Mouse (Mus musculus) kidney, embryonic 16.5 days (tissue): ENCODE measurements around the gene Fastkd1. TPM values are rescaled to one million over a fixed set of nuclear protein-coding genes. Genes with fewer than 3 reads are reported as not detected.
"Not testable (repeated sequence)": the region's sequence is repeated elsewhere in the genome, so short reads cannot be mapped to it uniquely, and the experiment has no call there.

Experiments used
- ATAC-seq: fragments of 200-750 bp; cut with Nextera tagmentation; 2 replicates; pipeline ENCODE4 v1.8.0; 2017; ENCODE audit warnings: moderate TSS enrichment; ENCODE audit not compliant: low FRiP score, low TSS enrichment
- H3K27ac ChIP-seq: fragments of 300-500 bp; sonication (generic); 2 replicates; pipeline ENCODE4 v1.5.1; 2014; ENCODE audit warnings: low read length
- H3K27me3 ChIP-seq: fragments of 300-500 bp; sonication (generic); 2 replicates; pipeline ENCODE4 v1.6.1; 2014; ENCODE audit warnings: low read length, control low read depth, mixed read lengths; ENCODE audit not compliant: insufficient read depth
- H3K36me3 ChIP-seq: fragments of 300-500 bp; sonication (generic); 2 replicates; pipeline ENCODE4 v1.6.1; 2014; ENCODE audit warnings: low read length, control low read depth, mixed read lengths; ENCODE audit not compliant: insufficient read depth
- H3K4me1 ChIP-seq: fragments of 300-500 bp; sonication (generic); 2 replicates; pipeline ENCODE4 v1.6.1; 2014; ENCODE audit warnings: low read length, control low read depth, mixed read lengths; ENCODE audit not compliant: insufficient read depth
- H3K4me2 ChIP-seq: fragments of 300-500 bp; sonication (generic); replicated peaks from 2 replicates; pipeline ENCODE4 v1.6.1; 2014; ENCODE audit warnings: low read depth, low read length
- H3K4me3 ChIP-seq: fragments of 300-500 bp; sonication (generic); 2 replicates; pipeline ENCODE4 v1.5.1; 2014; ENCODE audit warnings: mild to moderate bottlenecking, low read length
- H3K9ac ChIP-seq: fragments of 300-500 bp; sonication (generic); replicated peaks from 2 replicates; pipeline ENCODE4 v1.6.1; 2014; ENCODE audit warnings: low read length
- H3K9me3 ChIP-seq: fragments of 300-500 bp; sonication (generic); 2 replicates; pipeline ENCODE4 v1.6.1; 2016; ENCODE audit warnings: low read length, control low read depth
- WGBS: fragments of 180-500 bp; shearing (Covaris S2); extraction: QIAGEN DNeasy Blood & Tissue Kit; methylation state at CpG from one replicate; pipeline ENCODE4 v1.1.7; 2014; 5-methylcytosine and 5-hydroxymethylcytosine counted together
- polyA plus RNA-seq: library from polyadenylated mRNA; unstranded; fragments of >200 nt; fragmentation: Nextera tagmentation; extraction: Ambion mirVana; gene quantifications from 2 replicates; pipeline ENCODE4 v1.2.1, GENCODE M21; 2015

The Fastkd1 gene
- polyA plus RNA-seq, 1 experiment from 2014 or later = 12.4 TPM

DNA sequence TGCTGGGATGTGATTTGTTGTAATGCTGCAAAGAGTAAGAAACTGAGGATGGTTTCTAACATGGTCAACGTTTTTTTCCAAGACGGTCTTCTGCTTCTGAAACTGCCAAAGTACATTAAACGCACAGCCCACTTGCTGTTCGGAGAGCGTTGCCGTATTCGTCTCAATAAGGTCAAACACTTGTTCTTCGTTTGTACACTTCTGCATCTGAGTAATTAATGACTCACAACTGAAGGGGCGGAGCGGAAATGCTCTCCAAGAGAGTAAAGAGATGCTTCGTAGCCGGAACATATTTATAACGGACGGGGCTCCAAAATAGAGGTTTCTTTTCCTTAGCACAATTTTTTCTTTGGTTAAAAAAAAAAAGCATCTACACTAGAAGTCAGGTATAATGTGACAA lies 1.1 kb downstream of the Fastkd1 start:
- Histone ChIP-seq H3K36me3 (no peaks in the 10 kb centered on the region), H3K9ac (no peak overlapping the region), H3K9me3 (no peaks in the 10 kb centered on the region), H3K4me2 (peak overlapping the region; percentile 69; the same call in 1 of the 2 replicates), H3K4me1 (no peaks in the 10 kb centered on the region), H3K27ac (no peak overlapping the region), H3K27me3 (no peaks in the 10 kb centered on the region), H3K4me3 (no peak overlapping the region)
- 79% methylated on average over 14 of the region's 14 CpGs for WGBS
- no peak for ATAC-seq

DNA sequence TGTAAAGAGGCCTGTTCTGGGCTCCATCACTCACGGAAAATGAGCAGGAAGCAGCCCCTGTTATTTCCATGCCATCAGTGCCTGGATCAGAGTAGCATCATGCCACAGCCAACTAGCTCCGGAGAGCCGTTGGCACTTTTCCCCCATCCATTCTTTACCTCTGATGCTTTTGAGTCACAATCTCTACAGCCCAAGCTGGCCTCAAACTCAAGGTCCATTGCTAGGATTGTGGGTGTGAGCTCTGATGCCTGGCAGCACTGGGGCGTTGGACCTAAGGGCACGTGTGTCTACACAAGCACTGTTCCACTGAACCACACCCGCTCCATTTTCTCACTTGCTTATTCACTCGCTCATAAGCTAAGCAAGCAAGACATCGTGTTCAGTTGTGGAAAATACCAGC lies 12.9 kb downstream of the Fastkd1 start:
- WGBS = 94% methylated on average over 8 of the region's 8 CpGs
- Histone ChIP-seq H3K9me3 (no peaks in the 10 kb centered on the region), H3K27ac (no peak overlapping the region), H3K4me1 (no peaks in the 10 kb centered on the region), H3K9ac (no peak overlapping the region), H3K36me3 (peaks cover 23% of the 10 kb centered on the region), H3K4me2 (no peak overlapping the region), H3K27me3 (no peaks in the 10 kb centered on the region), H3K4me3 (no peak overlapping the region)
- no peak for ATAC-seq

DNA sequence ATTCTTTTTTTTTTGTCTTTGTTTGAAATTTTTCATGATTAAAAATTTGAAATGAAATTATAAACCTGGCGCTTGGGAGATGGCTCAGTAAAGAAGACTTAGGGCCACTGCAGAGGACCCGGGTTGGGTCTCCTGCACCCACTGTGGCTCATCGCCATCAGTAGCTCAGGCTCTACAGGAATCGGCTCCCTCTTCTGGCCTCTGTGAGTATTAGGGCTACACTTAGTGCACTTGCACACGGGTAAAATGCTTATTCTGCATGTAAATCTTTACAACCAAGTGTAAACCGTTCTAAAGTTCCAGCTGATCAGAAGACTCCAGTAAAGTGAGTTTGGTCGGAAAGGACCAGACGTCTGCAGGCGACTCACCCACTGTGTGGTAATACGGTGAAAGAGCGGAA lies 19.8 kb downstream of the Fastkd1 start:
- Histone ChIP-seq H3K9me3 (no peaks in the 10 kb centered on the region), H3K27me3 (no peaks in the 10 kb centered on the region), H3K9ac (no peak overlapping the region), H3K4me2 (no peak overlapping the region), H3K4me1 (no peaks in the 10 kb centered on the region), H3K36me3 (peaks cover 24% of the 10 kb centered on the region), H3K27ac (no peak overlapping the region), H3K4me3 (no peak overlapping the region)
- 95% methylated on average over 11 of the region's 11 CpGs for whole genome bisulfite sequencing
- ATAC-seq = no peak

DNA sequence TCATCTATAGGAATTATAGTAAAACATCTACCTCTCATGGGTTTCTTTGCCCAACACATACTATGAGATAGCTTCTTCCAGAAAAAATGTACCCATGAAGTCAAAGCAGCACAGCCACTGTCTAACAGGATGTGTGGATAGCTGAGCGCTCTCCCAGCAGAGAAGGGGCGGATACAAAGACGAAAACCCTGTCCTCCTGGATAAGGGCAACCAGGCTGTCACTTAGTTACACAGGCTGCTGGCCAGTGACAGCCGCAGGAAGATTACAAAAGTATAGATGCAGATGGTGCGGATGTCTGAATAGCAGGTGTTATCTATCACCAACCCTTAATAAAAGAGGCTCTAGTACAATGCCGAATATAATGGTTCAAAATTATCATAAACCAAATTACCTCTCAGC lies 22.5 kb downstream of the Fastkd1 start:
- peaks cover 30% of the 10 kb centered on the region for H3K36me3 ChIP-seq

DNA sequence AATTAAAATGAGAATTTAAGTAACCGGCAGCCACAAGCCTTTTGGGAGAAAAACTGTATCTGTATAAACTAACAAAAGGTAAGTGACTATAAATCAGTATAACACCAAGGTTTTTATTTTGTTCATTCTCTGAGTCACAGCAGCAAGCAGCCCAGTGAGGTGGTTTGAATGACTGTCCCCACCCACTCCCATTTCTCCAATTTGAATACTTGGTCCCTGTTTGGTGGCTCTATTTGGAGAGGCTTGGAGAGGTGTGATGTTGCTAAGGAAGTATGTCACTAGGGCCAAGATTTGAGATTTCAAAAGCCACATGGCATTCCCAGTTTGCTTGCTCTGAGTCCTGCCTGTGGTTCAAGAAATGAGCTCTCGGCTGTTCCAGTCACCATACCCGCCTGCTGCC lies 23.1 kb downstream of the Fastkd1 start:
- Histone ChIP-seq H3K4me3 (no peak overlapping the region), H3K27me3 (no peaks in the 10 kb centered on the region), H3K4me2 (no peak overlapping the region), H3K4me1 (no peaks in the 10 kb centered on the region), H3K9me3 (no peaks in the 10 kb centered on the region), H3K9ac (no peak overlapping the region), H3K36me3 (peaks cover 30% of the 10 kb centered on the region), H3K27ac (no peak overlapping the region)
- 92% methylated on average over 3 of the region's 3 CpGs for WGBS
- no peak for ATAC-seq

More for the DNA sequence above, 22.5 kb downstream of the Fastkd1 start:
- H3K4me2 ChIP-seq = no peak overlapping the region
- no peak overlapping the region for H3K4me3 ChIP-seq
- no peak overlapping the region for H3K9ac ChIP-seq
- H3K9me3 ChIP-seq = no peaks in the 10 kb centered on the region
- H3K27me3 ChIP-seq = no peaks in the 10 kb centered on the region
- no peak for ATAC-seq
- 84% methylated on average over 6 of the region's 6 CpGs for WGBS
- no peak overlapping the region for H3K27ac ChIP-seq
- H3K4me1 ChIP-seq = no peaks in the 10 kb centered on the region

DNA sequence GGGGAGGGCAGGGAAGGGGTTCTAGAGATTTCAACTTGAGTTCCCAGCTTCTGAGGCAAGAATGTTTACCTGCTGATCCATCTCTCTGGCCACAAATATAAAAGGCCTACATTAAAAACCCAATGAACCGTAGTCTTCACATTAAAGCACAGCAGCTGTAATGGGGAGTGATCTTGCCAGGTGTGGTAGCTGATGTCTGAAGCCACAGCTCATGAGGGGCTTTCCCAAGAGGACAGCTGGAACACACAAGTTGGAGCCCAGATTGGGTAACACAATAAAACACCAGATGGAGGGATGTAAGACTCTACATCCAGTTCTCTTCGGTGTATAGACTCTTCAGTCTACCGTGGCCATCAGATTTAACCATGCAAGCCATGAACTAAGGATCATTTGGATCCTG lies 28.8 kb downstream of the Fastkd1 start:
- Histone ChIP-seq H3K36me3 (peaks cover 14% of the 10 kb centered on the region), H3K27me3 (no peaks in the 10 kb centered on the region), H3K27ac (no peak overlapping the region), H3K4me2 (no peak overlapping the region), H3K9ac (no peak overlapping the region), H3K4me3 (no peak overlapping the region), H3K9me3 (no peaks in the 10 kb centered on the region), H3K4me1 (no peaks in the 10 kb centered on the region)
- ATAC-seq = no peak
- WGBS = 87% methylated on average over 3 of the region's 3 CpGs

DNA sequence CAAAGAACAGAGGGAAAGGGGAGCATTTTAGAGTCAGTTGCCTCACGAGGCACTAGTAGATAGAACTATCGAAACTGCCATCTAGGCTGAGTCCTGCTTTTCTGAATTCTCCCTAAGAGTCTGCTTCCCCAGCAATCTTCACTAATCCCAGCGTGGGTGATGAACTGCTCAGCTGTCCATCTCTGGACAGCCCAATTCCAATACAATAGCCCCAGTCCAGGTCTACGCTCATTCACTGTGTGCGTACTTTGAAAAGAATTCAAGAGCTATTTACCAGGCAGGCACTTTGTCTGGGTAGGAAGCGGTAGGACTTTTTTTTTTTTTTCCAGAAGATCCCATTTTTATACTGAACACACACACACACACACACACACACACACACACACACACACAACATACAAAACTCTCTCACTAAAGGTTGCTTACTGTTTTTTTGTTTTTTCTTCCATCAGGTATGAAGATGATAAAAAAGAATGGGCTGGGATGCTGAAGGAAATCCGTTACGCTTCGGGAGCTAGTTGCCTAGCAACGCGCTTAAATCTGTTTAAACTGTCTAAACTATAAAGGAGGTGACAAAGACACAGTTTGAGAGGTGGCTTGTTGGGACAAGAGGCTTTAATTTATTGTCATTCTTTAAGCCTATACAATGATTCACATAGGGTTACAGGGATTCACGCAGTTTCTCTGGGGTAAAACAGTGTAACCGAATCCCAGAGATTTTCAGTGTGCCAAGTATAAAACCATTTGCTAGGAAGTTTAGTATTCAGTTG lies 30.1 kb downstream of the Fastkd1 start:
- WGBS = 86% methylated on average over 13 of the region's 13 CpGs
- no peaks in the 10 kb centered on the region for H3K9me3 ChIP-seq
- H3K4me2 ChIP-seq = no peak overlapping the region
- no peak overlapping the region for H3K27ac ChIP-seq
- no peaks in the 10 kb centered on the region for H3K4me1 ChIP-seq
- H3K4me3 ChIP-seq = no peak overlapping the region
- peaks cover 8% of the 10 kb centered on the region; the same call in 1 of the 2 replicates for H3K36me3 ChIP-seq
- H3K9ac ChIP-seq = no peak overlapping the region
- no peak for ATAC-seq
- no peaks in the 10 kb centered on the region for H3K27me3 ChIP-seq

DNA sequence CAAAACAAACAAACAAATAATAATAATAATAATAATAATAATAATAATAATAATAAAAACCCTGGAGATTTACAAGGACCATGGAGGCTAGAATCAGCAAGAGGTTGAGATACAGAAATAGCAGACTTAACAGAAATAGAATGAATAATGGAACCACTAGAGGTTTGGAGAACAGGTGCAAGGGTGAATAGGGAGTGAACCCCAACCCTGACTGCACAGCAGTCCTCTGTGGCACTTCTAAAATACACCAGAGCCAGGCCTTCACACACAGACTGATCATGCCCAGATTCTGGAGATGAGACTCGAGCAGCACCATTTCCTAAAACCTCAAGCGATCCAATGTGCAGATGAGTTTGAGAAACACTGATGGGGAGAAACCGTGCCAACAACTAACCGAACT lies 31.4 kb downstream of the Fastkd1 start:
- Histone ChIP-seq H3K9ac (no peak overlapping the region), H3K4me2 (no peak overlapping the region), H3K27me3 (no peaks in the 10 kb centered on the region), H3K9me3 (no peaks in the 10 kb centered on the region), H3K4me1 (no peaks in the 10 kb centered on the region), H3K4me3 (no peak overlapping the region), H3K36me3 (0 out of 2 replicates have a peak, but pooled peaks cover 2% of the 10 kb centered on the region), H3K27ac (no peak overlapping the region)
- WGBS = 90% methylated on average over 4 of the region's 4 CpGs
- ATAC-seq = no peak

DNA sequence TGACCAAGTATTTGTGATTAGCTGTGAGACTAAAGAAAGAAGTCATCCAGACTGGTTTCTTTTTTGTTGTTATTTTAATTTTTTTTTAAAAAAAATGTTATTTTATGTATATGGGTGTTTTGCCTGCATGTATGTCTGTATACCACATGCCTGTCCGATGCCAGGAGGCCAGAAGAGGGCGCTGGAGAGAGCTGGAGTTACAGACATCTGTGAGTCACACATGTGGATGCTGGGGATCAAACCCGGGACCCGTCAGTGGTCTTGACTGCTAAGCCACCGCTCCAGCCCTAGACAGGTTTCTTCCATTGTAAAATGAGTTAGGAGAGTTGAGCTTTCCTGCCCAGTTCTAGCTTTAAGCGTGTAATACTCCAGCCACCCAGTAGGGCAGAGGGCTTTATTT lies 33.3 kb downstream of the Fastkd1 start:
- H3K27me3 ChIP-seq = no peaks in the 10 kb centered on the region
- H3K36me3 ChIP-seq = no peaks in the 10 kb centered on the region
- H3K9ac ChIP-seq = no peak overlapping the region
- 67% methylated on average over 6 of the region's 6 CpGs for WGBS
- no peak overlapping the region for H3K4me2 ChIP-seq
- H3K4me3 ChIP-seq = no peak overlapping the region
- H3K4me1 ChIP-seq = 0 out of 2 replicates have a peak, but pooled peaks cover 4% of the 10 kb centered on the region
- ATAC-seq = no peak
- H3K27ac ChIP-seq = no peak overlapping the region
- H3K9me3 ChIP-seq = no peaks in the 10 kb centered on the region

DNA sequence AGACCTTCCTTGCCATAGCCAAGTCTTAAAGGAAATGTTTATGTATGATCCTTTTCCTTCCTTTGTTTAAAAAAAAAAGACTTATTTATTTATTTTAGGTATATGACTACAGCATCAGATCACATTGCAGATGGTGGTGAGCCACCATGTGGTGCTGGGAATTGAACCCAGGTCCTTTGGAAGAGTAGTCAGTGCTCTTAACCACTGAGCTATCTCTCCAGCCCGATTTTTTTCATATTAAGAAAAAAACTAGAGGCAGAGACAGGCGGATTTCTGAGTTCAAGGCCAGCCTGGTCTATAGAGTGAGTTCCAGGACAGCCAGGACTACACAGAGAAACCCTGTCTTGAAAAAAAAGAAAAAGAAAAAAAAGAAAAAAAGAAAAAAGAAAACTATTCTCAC lies 36.1 kb downstream of the Fastkd1 start:
- H3K27ac ChIP-seq, H3K4me3 ChIP-seq, H3K4me1 ChIP-seq, ATAC-seq, H3K4me2 ChIP-seq, H3K9me3 ChIP-seq, H3K27me3 ChIP-seq, H3K9ac ChIP-seq, H3K36me3 ChIP-seq: not testable (repeated sequence)
- WGBS = 86% methylated on average over 2 of the region's 2 CpGs
